Comparison of ENCODE assay signal across 22 mouse cellular contexts in genomic region chr16:43552443-43552842, GRCm38 (mm10).
A peak's percentile ranks its signal among the peaks of the same experiment; 100 is the strongest.
DNase-seq lines count a peak whose midpoint lies in the region; ATAC-seq and TF ChIP-seq lines count a peak whose summit lies in the region.
"Had no signal": no experiment of that assay in that cellular context is flagged by ENCODE, and none has a peak within 500 bp of the region (broad histone marks: within the 10 kb centered on the region; RNA-seq: fewer than 3 reads in every experiment).

No protein-coding gene starts in this region.

- no peak for TF ChIP-seq POLR2A in brain, embryonic 14.5 days (IDR thresholded peaks at IDR 0.05; ENCODE audit: borderline replicate concordance, extremely low read depth, insufficient read depth, insufficient read length, poor library complexity, severe bottlenecking)

- 91% methylated on average over 1 of the region's 1 CpGs for WGBS in forebrain, embryonic 13.5 days
- WGBS in forebrain, embryonic 10.5 days: 98% methylated on average over 1 of the region's 1 CpGs

- peak; percentile 60; the same call in 1 of the 2 replicates for ATAC-seq in forebrain, embryonic 13.5 days
- peak; percentile 69 for ATAC-seq in frontal cortex, adult (ENCODE audit: low TSS enrichment)
- ATAC-seq: activated CD4-positive, CD25-positive, alpha-beta regulatory T cell, adult 4 months; intestine, postnatal 0 days had no signal

- H3K4me1 ChIP-seq in forebrain, embryonic 13.5 days: peaks cover 43% of the 10 kb centered on the region
- peaks cover 25% of the 10 kb centered on the region for H3K4me1 ChIP-seq in forebrain, embryonic 10.5 days

- no peaks in the 10 kb centered on the region for H3K36me3 ChIP-seq in forebrain, embryonic 13.5 days (ENCODE audit: poor library complexity, severe bottlenecking)
- H3K36me3 ChIP-seq in forebrain, embryonic 10.5 days (replicated peaks): no peaks in the 10 kb centered on the region
- H3K36me3 ChIP-seq: heart, embryonic 10.5 days; heart, embryonic 13.5 days; hindbrain, embryonic 15.5 days had no signal

- H3K9me3 ChIP-seq in forebrain, embryonic 13.5 days (replicated peaks): no peaks in the 10 kb centered on the region
- no peaks in the 10 kb centered on the region for H3K9me3 ChIP-seq in forebrain, embryonic 10.5 days
- H3K9me3 ChIP-seq: heart, embryonic 10.5 days; heart, embryonic 13.5 days; hindbrain, embryonic 15.5 days had no signal

- DNase-seq in forebrain, embryonic 10.5 days (ENCODE audit: extremely low spot score, low spot score): no peak
- DNase-seq in frontal cortex, postnatal 25 days (ENCODE audit: low spot score in 2 of 2): no peak
- DNase-seq in brain, embryonic 14.5 days (ENCODE audit: low read depth): peak; percentile 60
- DNase-seq in lung, postnatal 10 days: no peak
- DNase-seq: adrenal gland, adult 8-10 months; adrenal gland, postnatal 25 days; cerebellum, adult 18-20 months; cerebellum, adult 9-10 months; cerebellum, postnatal 14 days; gastrocnemius, adult 2 months; gastrocnemius, postnatal 14 days; heart, adult 18-20 months; heart, postnatal 14 days; heart, postnatal 4 days; kidney, adult 2 months had no signal

- H3K9ac ChIP-seq in forebrain, embryonic 13.5 days: no peak overlapping the region
- H3K9ac ChIP-seq: heart, embryonic 13.5 days; hindbrain, embryonic 15.5 days had no signal

- no peak overlapping the region for H3K27ac ChIP-seq in forebrain, embryonic 13.5 days
- no peak overlapping the region for H3K27ac ChIP-seq in forebrain, embryonic 10.5 days
- H3K27ac ChIP-seq: heart, embryonic 13.5 days; hindbrain, embryonic 15.5 days had no signal

- no peaks in the 10 kb centered on the region for H3K27me3 ChIP-seq in forebrain, embryonic 13.5 days
- no peaks in the 10 kb centered on the region for H3K27me3 ChIP-seq in forebrain, embryonic 10.5 days (ENCODE audit: poor library complexity, severe bottlenecking)
- H3K27me3 ChIP-seq: heart, embryonic 13.5 days; hindbrain, embryonic 15.5 days had no signal

- no peak overlapping the region for H3K4me2 ChIP-seq in forebrain, embryonic 13.5 days
- H3K4me2 ChIP-seq: heart, embryonic 13.5 days; hindbrain, embryonic 15.5 days had no signal

- TF ChIP-seq CTCF in brain, embryonic 14.5 days (IDR thresholded peaks at IDR 0.05; ENCODE audit: borderline replicate concordance, extremely low read depth, insufficient read depth, insufficient read length): no peak

- H3K4me3 ChIP-seq in forebrain, embryonic 13.5 days: no peak overlapping the region
- no peak overlapping the region for H3K4me3 ChIP-seq in forebrain, embryonic 10.5 days
- H3K4me3 ChIP-seq: gastrocnemius, adult 2 months; heart, embryonic 10.5 days; heart, embryonic 13.5 days; hindbrain, embryonic 15.5 days had no signal
